Mouse (Mus musculus): ENCODE measurements around the gene Vmn1r194.
"Not testable (repeated sequence)": the region's sequence is repeated elsewhere in the genome, so short reads cannot be mapped to it uniquely, and the experiment has no call there.

Vmn1r194 gene

GRCm38 (mm10) chr13:22243915-22244314 is at the start of gene Vmn1r194:
TSS of gene Vmn1r194 (plus strand) at chr13:22244215.
- DNase-seq = no peak

DNA sequence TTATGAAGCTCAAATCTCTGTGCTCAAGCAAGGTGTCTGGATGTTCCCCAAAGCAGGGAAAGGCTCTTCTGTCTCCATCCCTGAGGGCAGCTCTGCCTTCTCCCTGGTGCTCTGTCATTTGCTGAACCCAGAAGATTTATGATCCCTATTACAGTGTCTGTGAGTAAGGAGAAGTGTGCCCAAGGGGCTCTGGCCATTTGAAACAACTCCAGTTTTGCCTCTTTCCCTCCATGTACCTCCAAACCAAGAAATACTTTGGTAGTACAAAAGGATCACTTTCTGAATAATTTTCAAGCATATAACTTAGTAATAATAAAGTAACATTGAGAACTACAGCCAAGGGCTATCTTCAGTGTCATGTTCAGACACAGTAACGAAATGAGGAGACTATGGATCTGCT is 21.0 kb upstream of the Vmn1r194 start, which contains the start of gene Vmn1r193:
Gene Vmn1r193 (minus strand): TSS at position 101 of the 400 bp plus-strand sequence.
- DNase-seq = not testable (repeated sequence)

- DNase-seq = not testable (repeated sequence)
Measured at GRCm38 (mm10) chr13:22270222-22270621, 26.2 kb downstream of the Vmn1r194 start, which contains the start of gene Vmn1r195. TSS of gene Vmn1r195 (plus strand) at chr13:22270522.

- DNase-seq = no peak
Measured at GRCm38 (mm10) chr13:22271721-22272120, 27.7 kb downstream of the Vmn1r194 start.

GRCm38 (mm10) chr13:22284578-22284977 is 40.6 kb downstream of the Vmn1r194 start:
- DNase-seq = no peak

DNA sequence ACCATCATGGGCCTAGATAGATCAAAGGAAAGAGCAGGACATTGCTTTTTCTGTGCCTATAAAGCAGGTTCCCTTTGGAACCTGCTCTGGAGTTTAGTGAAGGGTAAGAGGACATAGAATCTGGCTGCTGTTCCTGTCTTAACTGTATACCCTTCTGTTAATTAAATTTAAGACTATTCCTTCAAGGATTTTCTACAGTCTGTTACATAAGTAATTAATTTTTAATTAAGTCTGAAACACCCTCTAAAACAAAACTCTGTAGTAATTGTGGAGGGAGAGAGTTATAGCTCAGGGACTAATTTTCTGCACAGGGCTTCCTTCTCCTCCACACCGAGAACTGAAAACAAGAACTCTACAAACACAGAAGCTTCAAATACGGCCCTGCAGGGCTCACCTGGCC is 45.6 kb downstream of the Vmn1r194 start, which contains the start of gene Vmn1r196:
Gene Vmn1r196 (plus strand): TSS at position 301 of the 400 bp plus-strand sequence.
- DNase-seq = no peak
